Mouse (Mus musculus) spleen, adult 12 weeks (tissue): Measurements from ENCODE around the gene Hs3st2.

Experiments used
- DNase-seq: peaks from one replicate; pipeline ENCODE4 v3.0.0; 2022; ENCODE audit warnings: low spot score

Gene Hs3st2

GRCm38 (mm10) chr7:121542458-121542857, 150.8 kb downstream of the Hs3st2 start:
- no peak for DNase-seq

- DNase-seq = no peak
These were observed 157.8 kb downstream of the Hs3st2 start for GRCm38 (mm10) chr7:121549329-121550022.
